Comparison of ENCODE assay signal across 10 mouse cellular contexts in the genomic region with DNA sequence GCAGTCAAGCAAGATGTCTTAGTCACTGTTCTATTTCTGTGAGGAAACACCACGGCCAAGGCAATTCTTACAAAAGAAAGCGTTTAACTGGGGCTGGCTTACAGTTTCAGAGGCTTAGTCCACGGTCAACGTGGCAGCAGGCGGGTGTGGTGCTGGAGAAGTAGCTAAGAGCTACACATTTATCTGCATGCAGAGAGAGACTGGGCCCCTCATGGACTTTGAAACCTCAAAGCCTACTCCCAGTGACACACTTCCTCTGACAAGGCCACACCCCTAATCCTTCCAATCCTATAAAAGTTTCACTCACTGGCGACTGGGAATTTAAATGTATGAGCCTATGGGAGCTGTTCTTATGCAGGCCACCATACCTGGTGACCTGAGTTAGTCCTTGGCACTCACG.
"Had no signal": no experiment of that assay in that cellular context is flagged by ENCODE, and none has a peak within 500 bp of the region (broad histone marks: within the 10 kb centered on the region; RNA-seq: fewer than 3 reads in every experiment).

No protein-coding gene starts in this region.

- DNase-seq: kidney, adult 18-20 months; kidney, postnatal 14 days; lung, adult 18-20 months; right cerebral cortex, postnatal 14 days; thymus, adult 2 months; thymus, postnatal 36 days had no signal

- ATAC-seq: midbrain, embryonic 16.5 days had no signal

- H3K4me3 ChIP-seq: kidney, embryonic 15.5 days; limb, embryonic 10.5 days; midbrain, embryonic 12.5 days had no signal

- H3K27me3 ChIP-seq: kidney, embryonic 15.5 days had no signal

- H3K9me3 ChIP-seq: kidney, embryonic 15.5 days; limb, embryonic 10.5 days; midbrain, embryonic 12.5 days had no signal

- H3K4me2 ChIP-seq: kidney, embryonic 15.5 days; midbrain, embryonic 12.5 days had no signal

- H3K36me3 ChIP-seq: kidney, embryonic 15.5 days; limb, embryonic 10.5 days; midbrain, embryonic 12.5 days had no signal

- H3K9ac ChIP-seq: kidney, embryonic 15.5 days; midbrain, embryonic 12.5 days had no signal

- H3K4me1 ChIP-seq: midbrain, embryonic 12.5 days had no signal

- H3K27ac ChIP-seq: kidney, embryonic 15.5 days; limb, embryonic 10.5 days; midbrain, embryonic 12.5 days had no signal
